Mouse (Mus musculus) forebrain, embryonic 13.5 days (tissue): ENCODE results near the gene Cdsn. TPM values are rescaled to one million over a fixed set of nuclear protein-coding genes. Genes with fewer than 3 reads are reported as not detected.

Experiments
- ATAC-seq: fragments of 200-750 bp; cut with Nextera tagmentation; 2 replicates; pipeline ENCODE4 v1.8.0; 2017
- H3K27ac ChIP-seq: fragments of 300-500 bp; sonication (generic); 2 replicates; pipeline ENCODE4 v1.5.1; 2015; ENCODE audit warnings: inconsistent platforms, mild to moderate bottlenecking, moderate library complexity
- H3K27me3 ChIP-seq: fragments of 300-500 bp; sonication (generic); 2 replicates; pipeline ENCODE4 v1.6.1; 2015; ENCODE audit warnings: mild to moderate bottlenecking, inconsistent platforms
- H3K36me3 ChIP-seq: fragments of 300-500 bp; sonication (generic); 2 replicates; pipeline ENCODE4 v1.6.1; 2015; ENCODE audit warnings: mild to moderate bottlenecking, inconsistent platforms; ENCODE audit not compliant: poor library complexity, severe bottlenecking
- H3K4me1 ChIP-seq: fragments of 300-500 bp; sonication (generic); 2 replicates; pipeline ENCODE4 v1.6.1; 2015; ENCODE audit warnings: inconsistent platforms
- H3K4me2 ChIP-seq: fragments of 300-500 bp; sonication (generic); 2 replicates; pipeline ENCODE4 v1.6.1; 2015; ENCODE audit warnings: inconsistent platforms, mild to moderate bottlenecking, moderate library complexity
- H3K4me3 ChIP-seq: fragments of 300-500 bp; sonication (generic); 2 replicates; pipeline ENCODE4 v1.5.1; 2015; ENCODE audit warnings: mild to moderate bottlenecking, inconsistent platforms
- H3K9ac ChIP-seq: fragments of 300-500 bp; sonication (generic); 2 replicates; pipeline ENCODE4 v1.6.1; 2015; ENCODE audit warnings: mild to moderate bottlenecking, inconsistent platforms
- H3K9me3 ChIP-seq: fragments of 300-500 bp; sonication (generic); replicated peaks from 2 replicates; pipeline ENCODE4 v1.6.1; 2016; ENCODE audit warnings: inconsistent platforms
- WGBS: fragments of 180-500 bp; shearing (Covaris S2); methylation state at CpG from one replicate; pipeline ENCODE4 v1.1.7; 2015; 5-methylcytosine and 5-hydroxymethylcytosine counted together
- polyA plus RNA-seq: library from polyadenylated mRNA; unstranded; fragments of >200 nt; fragmentation: Nextera tagmentation; extraction: Ambion mirVana; gene quantifications from 2 replicates; pipeline ENCODE4 v1.2.1, GENCODE M21; 2015

Gene Cdsn
- polyA plus RNA-seq, 1 experiment from 2014 or later, result not detected

DNA sequence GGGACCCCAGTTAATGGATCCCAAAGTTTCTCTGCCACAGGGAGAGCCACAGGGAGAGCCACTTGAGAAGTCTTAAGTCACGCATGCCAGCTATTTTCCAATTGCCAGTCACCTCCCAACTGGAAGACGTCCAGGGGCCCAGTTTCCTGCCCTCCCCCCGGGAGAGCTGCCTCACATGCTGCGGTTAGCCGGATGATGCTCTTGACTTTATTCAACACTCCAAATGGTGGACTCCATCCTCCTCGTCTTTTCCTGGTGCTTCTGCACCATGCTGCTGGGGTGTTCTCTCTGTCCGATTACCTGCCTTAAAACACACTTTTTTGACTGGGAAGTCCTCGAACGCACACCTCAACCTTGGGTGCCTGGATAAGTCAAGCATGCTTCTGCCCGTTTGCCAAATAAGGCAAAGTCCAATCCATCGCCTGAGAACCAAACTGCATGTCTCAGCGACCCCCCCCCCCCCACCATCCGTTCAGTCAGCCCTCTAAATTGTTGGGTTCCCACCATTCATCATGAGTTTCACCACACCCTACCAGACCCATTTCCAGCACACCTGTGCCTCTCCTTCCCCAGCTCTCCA is 4.3 kb downstream of the Cdsn start:
- ATAC-seq, result no peak
- WGBS, result 90% methylated on average over 13 of the region's 13 CpGs

DNA sequence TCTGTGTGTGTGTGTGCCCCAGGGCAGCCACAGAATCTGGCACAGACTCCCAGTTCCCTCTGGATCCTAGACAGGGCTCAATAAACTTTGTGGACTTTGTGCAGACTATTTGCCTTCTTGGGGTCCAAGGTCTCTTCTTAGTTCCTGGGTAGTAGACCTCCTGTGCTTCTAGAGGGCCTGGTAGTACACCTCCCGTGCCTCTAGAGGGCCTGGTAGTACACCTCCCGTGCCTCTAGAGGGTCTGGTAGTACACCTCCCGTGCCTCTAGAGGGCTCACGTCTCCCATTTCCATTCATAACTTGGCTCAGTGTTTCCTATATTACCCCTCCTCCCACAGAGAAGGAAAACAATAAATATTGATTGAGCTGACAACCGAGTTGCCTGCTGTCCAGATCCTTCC is 4.9 kb downstream of the Cdsn start:
- no peak overlapping the region for H3K27ac ChIP-seq
- H3K9me3 ChIP-seq, result no peaks in the 10 kb centered on the region
- no peaks in the 10 kb centered on the region for H3K27me3 ChIP-seq
- 31% methylated on average over 5 of the region's 5 CpGs for WGBS
- no peaks in the 10 kb centered on the region for H3K36me3 ChIP-seq
- H3K4me2 ChIP-seq, result no peak overlapping the region
- H3K4me3 ChIP-seq, result no peak overlapping the region
- no peak for ATAC-seq
- H3K9ac ChIP-seq, result no peak overlapping the region
- no peaks in the 10 kb centered on the region for H3K4me1 ChIP-seq

More for the DNA sequence above, 4.3 kb downstream of the Cdsn start:
- no peaks in the 10 kb centered on the region for H3K9me3 ChIP-seq
- H3K27ac ChIP-seq, result no peak overlapping the region
- no peak overlapping the region for H3K4me2 ChIP-seq
- no peak overlapping the region for H3K4me3 ChIP-seq
- no peaks in the 10 kb centered on the region for H3K27me3 ChIP-seq
- no peaks in the 10 kb centered on the region for H3K36me3 ChIP-seq
- no peaks in the 10 kb centered on the region for H3K4me1 ChIP-seq
- H3K9ac ChIP-seq, result no peak overlapping the region

DNA sequence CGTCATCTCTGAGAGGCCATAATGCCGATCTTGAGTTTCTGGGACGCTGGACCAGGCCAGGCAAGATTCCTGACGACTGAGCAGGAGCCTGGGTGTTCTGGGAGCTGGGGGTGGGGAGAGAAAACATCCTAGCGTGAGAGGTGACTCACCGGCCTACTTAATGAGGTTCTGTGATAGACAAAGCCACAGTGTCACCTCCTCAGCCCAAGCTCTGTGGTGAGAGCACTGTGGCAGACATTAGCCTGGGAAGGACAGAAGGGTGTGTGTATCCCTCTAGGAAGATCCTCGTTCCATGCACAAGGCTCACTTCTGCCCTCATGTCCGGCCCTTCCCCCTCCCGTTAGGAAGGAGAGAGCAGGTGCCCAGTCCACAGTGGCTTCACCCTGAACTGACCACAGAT is 5.4 kb downstream of the Cdsn start:
- H3K9me3 ChIP-seq, result no peaks in the 10 kb centered on the region
- H3K4me1 ChIP-seq, result no peaks in the 10 kb centered on the region
- ATAC-seq, result no peak
- no peak overlapping the region for H3K4me2 ChIP-seq
- H3K9ac ChIP-seq, result no peak overlapping the region
- WGBS, result 87% methylated on average over 9 of the region's 9 CpGs
- no peaks in the 10 kb centered on the region for H3K27me3 ChIP-seq
- no peaks in the 10 kb centered on the region for H3K36me3 ChIP-seq
- no peak overlapping the region for H3K4me3 ChIP-seq
- no peak overlapping the region for H3K27ac ChIP-seq

DNA sequence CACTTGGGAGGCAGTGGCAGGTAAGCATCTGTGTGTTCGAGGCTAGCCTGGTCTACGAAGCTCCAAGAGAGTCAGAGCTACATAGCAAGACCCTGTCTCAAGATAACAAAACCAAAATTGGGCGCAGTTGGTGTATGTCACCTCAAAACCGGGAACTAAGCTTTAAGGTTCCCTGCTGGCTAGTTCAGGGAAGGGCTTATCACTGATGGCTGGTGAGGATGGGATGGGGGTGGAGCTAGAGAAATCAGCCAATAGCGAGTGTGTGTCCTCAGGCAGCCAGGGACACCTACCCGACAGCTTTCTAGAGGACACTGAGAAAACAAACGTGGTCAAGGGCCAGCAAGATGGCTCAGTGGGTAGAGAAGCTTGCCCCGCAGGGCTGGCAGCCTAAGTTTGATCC is 6.3 kb downstream of the Cdsn start:
- H3K4me2 ChIP-seq, result no peak overlapping the region
- H3K4me1 ChIP-seq, result no peaks in the 10 kb centered on the region
- no peaks in the 10 kb centered on the region for H3K36me3 ChIP-seq
- H3K27ac ChIP-seq, result no peak overlapping the region
- no peaks in the 10 kb centered on the region for H3K27me3 ChIP-seq
- WGBS, result 61% methylated on average over 8 of the region's 8 CpGs
- no peak overlapping the region for H3K9ac ChIP-seq
- no peaks in the 10 kb centered on the region for H3K9me3 ChIP-seq
- no peak for ATAC-seq
- H3K4me3 ChIP-seq, result no peak overlapping the region

DNA sequence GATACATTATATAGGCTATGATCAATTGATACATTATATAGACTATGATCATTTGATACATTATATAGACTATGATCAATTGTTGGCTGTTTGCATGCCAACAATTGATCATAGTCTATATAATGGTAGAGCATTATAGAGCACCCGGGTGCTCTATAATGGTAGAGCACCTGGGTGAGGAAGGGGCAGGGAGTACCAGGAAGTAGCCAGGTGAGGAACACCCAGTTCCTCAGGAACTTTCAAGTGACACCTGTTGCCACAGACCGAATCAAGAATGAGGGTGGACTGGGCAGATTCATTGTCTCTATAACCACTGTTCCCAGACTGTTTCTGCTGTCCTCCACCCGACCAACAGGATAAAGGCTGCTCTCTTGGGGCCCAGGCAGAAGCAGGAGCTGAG is 15.2 kb downstream of the Cdsn start, which contains the start of gene 2300002M23Rik:
2300002M23Rik (plus strand) TSS at position 301 of the 400 bp plus-strand sequence.
- Histone ChIP-seq H3K4me1 (peaks cover 10% of the 10 kb centered on the region), H3K4me3 (no peak within 1 kb of the TSS), H3K4me2 (no peak within 1 kb of the TSS), H3K9ac (no peak within 1 kb of the TSS), H3K27me3 (peaks cover 17% of the 10 kb centered on the region), H3K36me3 (no peaks in the 10 kb centered on the region), H3K9me3 (no peaks in the 10 kb centered on the region), H3K27ac (no peak within 1 kb of the TSS)
- ATAC-seq, result no peak
- 61% methylated on average over 3 of the region's 3 CpGs for WGBS

DNA sequence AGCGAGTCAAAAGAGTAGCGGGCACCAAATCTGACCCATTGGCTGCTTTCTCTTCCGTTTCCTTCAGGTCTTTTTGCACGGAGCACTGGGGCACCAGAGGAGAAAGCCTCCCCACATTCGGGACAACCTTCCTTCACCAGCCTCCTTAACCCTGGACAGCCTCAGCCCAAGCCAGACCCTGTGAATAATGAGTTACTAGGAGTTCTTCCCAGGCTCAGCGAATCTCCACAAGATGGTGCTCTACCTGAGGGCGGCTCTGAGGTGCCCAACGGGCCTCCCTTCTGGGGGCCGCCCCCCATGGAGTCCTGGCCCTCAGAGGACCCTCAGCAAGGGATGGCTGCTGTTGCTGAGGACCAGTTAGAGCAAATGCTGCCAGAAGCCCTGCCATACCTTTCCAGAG is 15.8 kb downstream of the Cdsn start:
- H3K9ac ChIP-seq, result no peak overlapping the region
- 18% methylated on average over 9 of the region's 9 CpGs for WGBS
- H3K36me3 ChIP-seq, result no peaks in the 10 kb centered on the region
- H3K27ac ChIP-seq, result no peak overlapping the region
- ATAC-seq, result no peak
- no peak overlapping the region for H3K4me2 ChIP-seq
- H3K27me3 ChIP-seq, result peaks cover 17% of the 10 kb centered on the region
- peaks cover 10% of the 10 kb centered on the region for H3K4me1 ChIP-seq
- H3K4me3 ChIP-seq, result no peak overlapping the region
- no peaks in the 10 kb centered on the region for H3K9me3 ChIP-seq

DNA sequence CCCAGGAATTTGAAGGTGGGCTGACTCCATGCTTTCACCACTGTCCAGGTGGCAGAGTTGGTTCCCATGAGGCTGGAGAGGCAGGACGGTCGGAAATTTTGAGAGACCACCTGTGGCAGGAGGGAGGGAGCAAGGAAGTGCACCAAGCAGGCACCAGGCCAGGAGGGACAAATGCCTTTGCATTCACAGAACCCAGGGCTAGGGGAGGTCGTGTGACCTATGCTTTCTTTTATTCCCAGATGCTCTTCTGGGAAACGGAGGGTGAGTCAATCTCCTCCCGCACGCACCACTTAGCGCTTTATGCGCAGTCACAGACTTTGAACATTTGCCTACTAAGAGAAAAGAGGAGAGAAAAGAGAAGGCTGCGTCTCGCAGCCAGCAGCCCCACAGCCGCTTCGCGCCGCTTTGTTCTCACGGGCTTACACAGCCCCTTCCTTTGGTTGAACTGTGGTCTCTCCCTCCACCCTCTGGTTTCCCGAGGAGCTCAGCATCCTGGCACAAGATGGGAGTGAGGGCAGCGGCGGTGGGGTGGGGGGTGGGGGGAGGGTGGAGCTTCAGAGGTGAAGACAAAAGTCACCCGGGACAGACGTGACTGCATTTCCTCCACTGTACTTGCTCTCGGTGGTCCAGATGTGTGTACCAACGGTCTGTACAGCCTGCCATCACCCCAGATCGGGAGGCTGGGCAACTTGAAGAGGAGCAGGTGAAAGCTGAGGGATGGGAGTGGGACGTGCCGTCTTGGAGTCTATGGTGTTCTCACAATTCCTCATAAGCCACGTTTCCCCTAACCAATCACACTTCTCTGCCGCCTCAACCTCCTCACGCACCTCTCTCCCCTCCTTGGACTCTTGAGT is 17.4 kb downstream of the Cdsn start:
- no peak overlapping the region for H3K27ac ChIP-seq
- H3K36me3 ChIP-seq, result no peaks in the 10 kb centered on the region
- H3K27me3 ChIP-seq, result peaks cover 17% of the 10 kb centered on the region
- peak; percentile 77 for ATAC-seq
- no peaks in the 10 kb centered on the region for H3K9me3 ChIP-seq
- peak overlapping the region; percentile 41 for H3K9ac ChIP-seq
- peak overlapping the region; percentile 60 for H3K4me2 ChIP-seq
- H3K4me1 ChIP-seq, result peaks cover 10% of the 10 kb centered on the region
- peak overlapping the region; percentile 34 for H3K4me3 ChIP-seq
- 3% methylated on average over 28 of the region's 28 CpGs for WGBS

DNA sequence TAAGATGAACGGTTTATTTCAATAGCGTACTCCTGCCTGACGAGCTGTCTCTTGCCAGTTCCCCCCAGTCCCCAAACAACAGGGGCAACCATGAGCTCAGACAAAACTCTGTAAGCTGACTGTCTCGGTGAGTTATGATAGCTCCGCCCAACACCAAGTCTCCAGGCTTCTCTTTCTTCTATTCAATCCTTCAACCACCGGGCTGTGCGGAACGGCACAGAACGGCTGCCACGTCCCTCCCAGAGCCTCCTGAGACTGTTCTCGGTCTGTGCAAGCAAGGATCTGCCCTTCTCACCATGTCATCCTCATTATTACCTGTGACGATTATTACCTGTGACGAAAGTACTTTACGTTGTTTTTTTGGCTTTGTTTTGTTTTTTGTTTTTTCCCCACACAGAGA is 18.9 kb downstream of the Cdsn start:
- Histone ChIP-seq H3K9me3 (no peaks in the 10 kb centered on the region), H3K36me3 (no peaks in the 10 kb centered on the region), H3K9ac (no peak overlapping the region), H3K4me1 (peaks cover 10% of the 10 kb centered on the region), H3K4me2 (no peak overlapping the region), H3K4me3 (no peak overlapping the region), H3K27ac (no peak overlapping the region), H3K27me3 (peaks cover 17% of the 10 kb centered on the region)
- 77% methylated on average over 14 of the region's 14 CpGs for WGBS
- ATAC-seq, result no peak

DNA sequence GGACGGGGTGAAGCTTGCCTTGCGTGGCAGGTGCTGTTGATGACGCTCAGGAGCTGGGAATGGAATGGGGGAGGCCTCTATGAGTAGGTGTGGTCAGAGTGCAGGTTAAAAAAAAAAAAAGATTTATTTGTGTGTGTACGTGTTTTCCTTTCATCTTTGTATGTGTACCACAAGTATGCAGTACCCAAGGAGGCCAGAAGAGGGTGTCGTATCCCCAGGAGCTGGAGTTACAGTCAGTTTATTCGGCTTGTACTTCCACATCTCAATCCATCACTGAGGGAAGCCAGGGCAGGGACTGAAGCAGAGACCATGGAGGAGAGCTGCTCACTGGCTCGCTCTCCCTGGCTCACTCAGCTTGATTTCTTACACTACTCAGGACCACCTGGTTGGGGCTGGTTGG is 19.5 kb downstream of the Cdsn start:
- Histone ChIP-seq H3K9ac (no peak overlapping the region), H3K9me3 (no peaks in the 10 kb centered on the region), H3K27me3 (peaks cover 17% of the 10 kb centered on the region), H3K27ac (no peak overlapping the region), H3K4me2 (no peak overlapping the region), H3K36me3 (no peaks in the 10 kb centered on the region), H3K4me1 (peaks cover 10% of the 10 kb centered on the region), H3K4me3 (no peak overlapping the region)
- WGBS, result 96% methylated on average over 7 of the region's 7 CpGs
- no peak for ATAC-seq

DNA sequence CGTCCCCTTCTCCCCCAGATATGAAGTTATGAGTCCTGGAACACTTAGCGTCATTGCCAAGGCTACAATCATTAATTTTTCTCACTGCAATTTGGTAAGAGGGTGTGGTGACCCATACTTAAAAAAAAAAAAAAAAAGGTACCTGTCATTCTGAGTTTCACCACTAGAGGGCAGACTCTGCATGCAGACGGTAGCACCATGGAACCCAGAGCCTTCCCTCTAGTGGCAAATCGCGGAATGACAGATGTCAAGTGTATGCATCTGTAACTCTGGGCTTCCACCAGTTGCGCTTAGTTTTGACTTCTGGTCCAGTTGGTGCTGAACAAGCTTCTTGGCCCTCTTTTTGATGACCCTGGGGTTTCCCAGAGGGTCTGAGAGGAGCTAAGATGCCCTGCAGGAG is 26.3 kb downstream of the Cdsn start:
- Histone ChIP-seq H3K27me3 (no peaks in the 10 kb centered on the region), H3K27ac (no peak overlapping the region), H3K9ac (no peak overlapping the region), H3K9me3 (no peaks in the 10 kb centered on the region; the same call in 1 of the 2 replicates), H3K4me3 (no peak overlapping the region), H3K4me2 (no peak overlapping the region), H3K4me1 (no peaks in the 10 kb centered on the region), H3K36me3 (no peaks in the 10 kb centered on the region)
- no peak for ATAC-seq
- 19% methylated on average over 6 of the region's 6 CpGs for WGBS

DNA sequence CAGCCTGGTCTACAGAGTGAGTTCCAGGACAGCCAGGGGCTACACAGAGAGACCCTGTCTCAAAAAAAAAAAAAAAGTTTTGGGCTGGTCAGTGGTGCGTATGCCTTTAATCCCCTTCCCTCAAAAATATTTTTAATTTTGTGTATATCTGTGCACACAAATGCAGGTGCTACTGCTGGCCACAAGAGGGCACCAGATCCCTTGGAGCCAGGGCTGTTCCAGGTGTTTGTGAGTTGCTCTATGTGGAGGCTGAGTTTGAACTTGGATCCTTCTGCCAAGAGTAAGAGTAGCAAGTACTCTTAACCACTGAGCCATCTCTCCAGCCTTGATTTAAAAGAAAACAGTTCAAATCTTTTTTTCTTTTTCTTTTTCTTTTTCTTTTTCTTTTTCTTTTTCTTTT is 31.0 kb downstream of the Cdsn start:
- no peak overlapping the region for H3K27ac ChIP-seq
- H3K4me3 ChIP-seq, result no peak overlapping the region
- no peaks in the 10 kb centered on the region for H3K4me1 ChIP-seq
- H3K36me3 ChIP-seq, result no peaks in the 10 kb centered on the region
- peaks cover 2% of the 10 kb centered on the region; the same call in 1 of the 2 replicates for H3K9me3 ChIP-seq
- WGBS, result 100% methylated on average over 1 of the region's 1 CpGs
- H3K4me2 ChIP-seq, result no peak overlapping the region
- ATAC-seq, result no peak
- no peaks in the 10 kb centered on the region for H3K27me3 ChIP-seq
- H3K9ac ChIP-seq, result no peak overlapping the region

DNA sequence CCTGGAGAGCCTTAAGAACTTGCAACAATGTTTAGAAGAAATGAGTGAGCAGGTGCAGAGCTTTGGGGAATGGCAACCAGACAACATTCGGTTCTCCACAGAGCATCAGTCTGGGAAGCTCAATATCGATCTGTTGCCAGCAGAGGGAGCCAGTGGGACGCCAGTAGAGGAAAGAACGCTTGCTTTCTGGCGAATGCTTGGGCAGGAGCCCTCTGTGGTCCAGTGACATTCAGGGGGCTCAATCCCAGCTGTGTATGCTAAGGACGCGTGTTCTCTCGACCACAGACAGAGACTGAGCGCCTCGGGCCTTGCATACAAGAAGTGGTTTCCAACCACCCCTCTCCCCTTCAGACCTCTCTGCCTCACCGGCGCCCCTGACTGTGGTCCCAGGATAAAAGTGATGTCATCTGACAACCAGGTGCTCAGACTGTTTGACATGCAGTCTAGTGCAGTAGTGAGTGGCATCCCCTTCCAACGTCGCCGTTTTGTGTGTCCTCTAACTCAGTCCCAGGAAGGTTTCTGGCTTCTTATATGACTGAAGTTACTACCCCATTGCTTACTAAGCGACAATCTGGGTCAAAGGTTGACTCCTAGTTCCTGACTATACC is 32.5 kb downstream of the Cdsn start:
- Histone ChIP-seq H3K27ac (no peak overlapping the region), H3K9ac (0 out of 2 replicates have a peak overlapping the region, but pooled peaks have one; percentile 41), H3K27me3 (no peaks in the 10 kb centered on the region), H3K4me1 (no peaks in the 10 kb centered on the region), H3K4me3 (no peak overlapping the region), H3K9me3 (0 out of 2 replicates have a peak, but pooled peaks cover 2% of the 10 kb centered on the region), H3K36me3 (no peaks in the 10 kb centered on the region), H3K4me2 (peak overlapping the region; percentile 42)
- peak; percentile 55; the same call in 1 of the 2 replicates for ATAC-seq
- 16% methylated on average over 16 of the region's 16 CpGs for WGBS
